Mouse (Mus musculus) adrenal gland, postnatal 25 days (tissue): ENCODE measurements around the gene Aars2. TPM values are rescaled to one million over a fixed set of nuclear protein-coding genes. Genes with fewer than 3 reads are reported as not detected.

Experiments used
- DNase-seq: peaks from one replicate; pipeline ENCODE4 v3.0.0; 2021; ENCODE audit warnings: mixed read lengths
- total RNA-seq: library from RNA; stranded (reverse); gene quantifications from 2 replicates; pipeline ENCODE4 v1.2.3, GENCODE M21; 2021

Aars2 gene
- total RNA-seq, 1 experiment from 2014 or later = 19.6 TPM

- DNase-seq = no peak
Measured at GRCm38 (mm10) chr17:45559732-45560525, 53.3 kb downstream of the Aars2 start.

GRCm38 (mm10) chr17:45563216-45563615 lies 56.6 kb downstream of the Aars2 start:
- DNase-seq = no peak

GRCm38 (mm10) chr17:45563655-45564530 lies 57.3 kb downstream of the Aars2 start, which contains the start of gene Slc35b2:
Slc35b2 (plus strand) TSS chr17:45563874.
- DNase-seq = peak; percentile 97

- DNase-seq = no peak
Measured at GRCm38 (mm10) chr17:45564531-45565084, 58.0 kb downstream of the Aars2 start.

- no peak for DNase-seq
Measured at GRCm38 (mm10) chr17:45565103-45565502, 58.5 kb downstream of the Aars2 start.

GRCm38 (mm10) chr17:45566031-45566359 lies 59.4 kb downstream of the Aars2 start:
- DNase-seq = no peak

- no peak for DNase-seq
Measured at GRCm38 (mm10) chr17:45566360-45567161, 59.9 kb downstream of the Aars2 start.

GRCm38 (mm10) chr17:45567162-45567601 lies 60.5 kb downstream of the Aars2 start:
- no peak for DNase-seq

- DNase-seq = no peak
Measured at GRCm38 (mm10) chr17:45568990-45569389, 62.3 kb downstream of the Aars2 start.

GRCm38 (mm10) chr17:45569999-45570398 lies 63.4 kb downstream of the Aars2 start:
- no peak for DNase-seq

Other genes with a start within 250 kb of the Aars2 start
- 42.3 and 44.1 TPM in 2 replicates for gene Cdc5l, start 73.1 kb upstream of the Aars2 start, total RNA-seq
- gene Spats1, start 31.4 kb upstream of the Aars2 start, total RNA-seq = 0.24 TPM in 1 of 2 replicates, not detected in the other
- not detected in 2 replicates for gene Tcte1, start 16.6 kb downstream of the Aars2 start, total RNA-seq
- gene Tmem151b, start 42.8 kb downstream of the Aars2 start, total RNA-seq = 0.15 and 0.19 TPM in 2 replicates
- gene Nfkbie, start 48.9 kb downstream of the Aars2 start, total RNA-seq = 3.1 and 3.6 TPM in 2 replicates
- gene Slc35b2, start 57.0 kb downstream of the Aars2 start, total RNA-seq = 59.6 and 74.2 TPM in 2 replicates
- gene Hsp90ab1, start 66.4 kb downstream of the Aars2 start, total RNA-seq = 1,940 and 2,378 TPM in 2 replicates
- gene Slc29a1, start 92.8 kb downstream of the Aars2 start, total RNA-seq = 151 and 173 TPM in 2 replicates
- gene Mymx, start 95.3 kb downstream of the Aars2 start, total RNA-seq = not detected in 2 replicates
- gene Capn11, start 152.5 kb downstream of the Aars2 start, total RNA-seq = 0.46 TPM in 1 of 2 replicates, not detected in the other
- gene Mrpl14, start 179.5 kb downstream of the Aars2 start, total RNA-seq = 101 and 124 TPM in 2 replicates
- gene Tmem63b, start 180.1 kb downstream of the Aars2 start, total RNA-seq = 51.6 TPM in 2 replicates
- not detected in 2 replicates for gene 1600014C23Rik, start 227.0 kb downstream of the Aars2 start, total RNA-seq